Mouse (Mus musculus) hindbrain, embryonic 15.5 days (tissue): ENCODE measurements at regions not wholly inside any gene's neighbourhood (a gene's known extent, or its start where the extent isn't known, plus 50 kb on each side); places are given as distances from the start of the nearest gene placed in this dataset.
A peak's percentile ranks its signal among the peaks of the same experiment; 100 is the strongest.
"Not testable (repeated sequence)": the region's sequence is repeated elsewhere in the genome, so short reads cannot be mapped to it uniquely, and the experiment has no call there.

Experiments used
- ATAC-seq: fragments of 200-750 bp; cut with Nextera tagmentation; 2 replicates; pipeline ENCODE4 v1.8.0; 2017; ENCODE audit warnings: low read depth, moderate number of reproducible peaks, moderate TSS enrichment; ENCODE audit not compliant: low FRiP score
- H3K27ac ChIP-seq: fragments of 300-500 bp; sonication (generic); replicated peaks from 2 replicates; pipeline ENCODE4 v1.5.1; 2015; ENCODE audit warnings: mild to moderate bottlenecking, inconsistent platforms
- H3K27me3 ChIP-seq: fragments of 300-500 bp; sonication (generic); 2 replicates; pipeline ENCODE4 v1.6.1; 2015; ENCODE audit warnings: control low read depth, inconsistent platforms
- H3K36me3 ChIP-seq: fragments of 300-500 bp; sonication (generic); 2 replicates; pipeline ENCODE4 v1.6.1; 2015; ENCODE audit warnings: control low read depth, inconsistent platforms
- H3K4me1 ChIP-seq: fragments of 300-500 bp; sonication (generic); replicated peaks from 2 replicates; pipeline ENCODE4 v1.6.1; 2015; ENCODE audit warnings: control low read depth, inconsistent platforms
- H3K4me2 ChIP-seq: fragments of 300-500 bp; sonication (generic); 2 replicates; pipeline ENCODE4 v1.6.1; 2015; ENCODE audit warnings: moderate library complexity, mild to moderate bottlenecking, inconsistent platforms
- H3K4me3 ChIP-seq: fragments of 300-500 bp; sonication (generic); 2 replicates; pipeline ENCODE4 v1.5.1; 2015; ENCODE audit warnings: mild to moderate bottlenecking, inconsistent platforms
- H3K9ac ChIP-seq: fragments of 300-500 bp; sonication (generic); 2 replicates; pipeline ENCODE4 v1.6.1; 2015; ENCODE audit warnings: inconsistent platforms
- H3K9me3 ChIP-seq: fragments of 300-500 bp; sonication (generic); 2 replicates; pipeline ENCODE4 v1.6.1; 2016; ENCODE audit warnings: control low read depth, inconsistent platforms
- WGBS: fragments of 180-500 bp; shearing (Covaris S2); methylation state at CpG from one replicate; pipeline ENCODE4 v1.1.7; 2015; 5-methylcytosine and 5-hydroxymethylcytosine counted together

- Histone ChIP-seq H3K4me1 (no peaks in the 10 kb centered on the region), H3K4me3 (no peak overlapping the region), H3K27ac (no peak overlapping the region), H3K36me3 (no peaks in the 10 kb centered on the region), H3K9ac (no peak overlapping the region), H3K9me3 (no peaks in the 10 kb centered on the region), H3K27me3 (no peaks in the 10 kb centered on the region), H3K4me2 (no peak overlapping the region)
- no peak for ATAC-seq
- WGBS: 96% methylated on average over 12 of the region's 12 CpGs
These were observed 211.4 kb upstream of the Pou3f2 start for GRCm38 (mm10) chr4:22699561-22699960.

- Histone ChIP-seq H3K27ac (no peak overlapping the region), H3K4me2 (peak overlapping the region; percentile 39), H3K27me3 (no peaks in the 10 kb centered on the region), H3K4me1 (peaks cover 6% of the 10 kb centered on the region), H3K9me3 (no peaks in the 10 kb centered on the region), H3K36me3 (no peaks in the 10 kb centered on the region), H3K9ac (no peak overlapping the region), H3K4me3 (no peak overlapping the region)
- ATAC-seq: no peak
- WGBS: 2% methylated on average over 7 of the region's 7 CpGs
These were observed 179.7 kb upstream of the Pou3f2 start for GRCm38 (mm10) chr4:22667733-22668381.

GRCm38 (mm10) chr4:22645616-22646015 is 157.4 kb upstream of the Pou3f2 start:
- no peaks in the 10 kb centered on the region for H3K27me3 ChIP-seq
- no peak overlapping the region for H3K27ac ChIP-seq
- no peak overlapping the region for H3K4me2 ChIP-seq
- H3K4me3 ChIP-seq: no peak overlapping the region
- H3K9ac ChIP-seq: no peak overlapping the region
- H3K4me1 ChIP-seq: no peaks in the 10 kb centered on the region
- WGBS: 52% methylated on average over 3 of the region's 3 CpGs
- H3K36me3 ChIP-seq: no peaks in the 10 kb centered on the region
- ATAC-seq: no peak
- H3K9me3 ChIP-seq: no peaks in the 10 kb centered on the region; the same call in 1 of the 2 replicates

- WGBS: 74% methylated on average over 2 of the region's 2 CpGs
- Histone ChIP-seq H3K36me3 (no peaks in the 10 kb centered on the region), H3K4me1 (no peaks in the 10 kb centered on the region), H3K9me3 (no peaks in the 10 kb centered on the region), H3K27ac (no peak overlapping the region), H3K27me3 (no peaks in the 10 kb centered on the region), H3K4me2 (no peak overlapping the region), H3K9ac (no peak overlapping the region), H3K4me3 (no peak overlapping the region)
- ATAC-seq: no peak
These were observed 120.8 kb upstream of the Pou3f2 start for GRCm38 (mm10) chr4:22608922-22609321.

- not testable (repeated sequence) for H3K9me3 ChIP-seq, H3K4me1 ChIP-seq, H3K27ac ChIP-seq, H3K9ac ChIP-seq, H3K4me3 ChIP-seq, H3K27me3 ChIP-seq, H3K4me2 ChIP-seq, H3K36me3 ChIP-seq, ATAC-seq
These were observed 114.0 kb upstream of the Pou3f2 start for GRCm38 (mm10) chr4:22602164-22602563.

GRCm38 (mm10) chr4:22587162-22587561 is 99.0 kb upstream of the Pou3f2 start:
- ATAC-seq: no peak
- no peaks in the 10 kb centered on the region for H3K27me3 ChIP-seq
- H3K27ac ChIP-seq: no peak overlapping the region
- H3K9ac ChIP-seq: no peak overlapping the region
- H3K4me2 ChIP-seq: no peak overlapping the region
- no peaks in the 10 kb centered on the region for H3K36me3 ChIP-seq
- H3K9me3 ChIP-seq: no peaks in the 10 kb centered on the region
- H3K4me1 ChIP-seq: no peaks in the 10 kb centered on the region
- no peak overlapping the region for H3K4me3 ChIP-seq

GRCm38 (mm10) chr4:22565959-22566358 is 77.8 kb upstream of the Pou3f2 start:
- no peak overlapping the region for H3K4me3 ChIP-seq
- WGBS: 42% methylated on average over 2 of the region's 2 CpGs
- peak; percentile 45; the same call in 1 of the 2 replicates for ATAC-seq
- no peaks in the 10 kb centered on the region for H3K4me1 ChIP-seq
- H3K4me2 ChIP-seq: no peak overlapping the region
- H3K27me3 ChIP-seq: no peaks in the 10 kb centered on the region
- H3K9ac ChIP-seq: no peak overlapping the region
- H3K9me3 ChIP-seq: no peaks in the 10 kb centered on the region
- no peaks in the 10 kb centered on the region for H3K36me3 ChIP-seq
- H3K27ac ChIP-seq: no peak overlapping the region

GRCm38 (mm10) chr4:22564532-22564931 is 76.4 kb upstream of the Pou3f2 start:
- WGBS: 26% methylated on average over 10 of the region's 10 CpGs
- peak; percentile 89 for ATAC-seq
- Histone ChIP-seq H3K27ac (no peak overlapping the region), H3K36me3 (no peaks in the 10 kb centered on the region), H3K4me2 (peak overlapping the region; percentile 10; the same call in 1 of the 2 replicates), H3K4me3 (no peak overlapping the region), H3K9ac (no peak overlapping the region), H3K27me3 (no peaks in the 10 kb centered on the region), H3K4me1 (no peaks in the 10 kb centered on the region), H3K9me3 (no peaks in the 10 kb centered on the region)
